Mouse (Mus musculus) heart, postnatal 10 days (tissue): ENCODE measurements around the gene Mthfs. TPM values are rescaled to one million over a fixed set of nuclear protein-coding genes. Genes with fewer than 3 reads are reported as not detected.
"Not testable (repeated sequence)": the region's sequence is repeated elsewhere in the genome, so short reads cannot be mapped to it uniquely, and the experiment has no call there.

Experiments used
- DNase-seq, 2 experiments: peaks; one replicate each; pipeline ENCODE4 v3.0.0; 2021
- intact Hi-C: fragments of 180-260 bp; cut with DNase I; formaldehyde crosslinking; loops from one replicate; pipeline ENCODE4 v1.15.1; 2025
- total RNA-seq, 2 experiments: library from RNA; stranded (reverse); gene quantifications; 2 replicates each; pipeline ENCODE4 v1.2.3; 2021

Gene Mthfs
- 10 to 100 TPM; 17.6 TPM for total RNA-seq

DNA sequence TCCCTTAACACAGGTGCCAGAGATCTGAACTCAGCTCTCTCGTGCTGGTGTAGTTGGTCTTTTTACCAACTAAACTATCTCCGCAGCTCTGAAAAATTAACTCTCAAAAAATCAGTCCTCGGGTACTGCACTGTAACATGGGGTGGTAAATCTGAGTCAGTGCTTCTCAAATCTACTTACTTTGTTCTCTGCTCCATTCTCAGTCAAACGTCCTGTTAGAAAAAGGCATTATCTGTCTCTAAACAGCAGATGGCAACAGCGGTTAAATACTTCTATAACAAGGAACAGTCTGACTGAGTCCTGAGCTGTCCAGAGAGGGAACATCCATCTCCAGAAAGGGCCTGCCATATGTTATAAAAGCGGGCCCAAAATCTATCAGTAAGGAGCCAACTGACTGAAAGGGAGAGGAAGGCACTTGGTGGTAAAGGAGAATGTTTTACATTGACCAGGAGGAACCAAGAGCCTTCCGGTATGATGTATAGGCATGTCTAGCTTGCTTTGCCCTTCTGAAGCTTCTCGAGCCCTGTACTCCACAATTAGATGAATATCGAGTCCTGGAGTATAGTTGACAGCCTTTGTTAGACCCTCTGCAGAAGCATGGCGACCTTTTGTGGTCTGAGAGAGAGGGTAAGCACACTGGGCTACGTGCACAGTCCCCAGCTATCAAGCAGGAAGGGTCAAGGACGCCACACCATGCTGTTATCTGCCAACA lies at the start of gene Mthfs:
Mthfs (plus strand) TSS at position 324 of the 712 bp plus-strand sequence.
- intact Hi-C loops: not testable (repeated sequence)

DNA sequence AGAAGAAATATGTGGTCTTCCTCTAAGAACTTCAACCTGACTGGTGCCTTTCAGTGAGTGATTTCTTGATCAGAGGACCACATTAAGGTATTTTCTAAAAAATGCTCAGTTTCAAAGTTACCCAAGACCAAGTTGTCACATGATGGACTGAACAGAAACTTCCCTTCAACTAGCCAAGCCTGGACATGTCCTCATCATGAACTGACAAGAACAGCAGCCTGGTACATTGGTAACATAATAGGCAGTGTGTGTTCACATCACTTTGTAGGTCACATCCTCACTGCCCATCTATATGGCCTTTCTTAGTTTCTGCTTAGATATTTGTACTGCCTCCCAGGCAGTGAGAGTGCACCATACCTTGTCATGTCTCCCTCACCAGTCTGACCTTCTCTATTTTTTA lies 37.9 kb upstream of the Mthfs start:
- intact Hi-C loops, DNase-seq: not testable (repeated sequence)

More for the DNA sequence above, at the start of gene Mthfs:
- peak; percentile 25 to 41 for DNase-seq

DNA sequence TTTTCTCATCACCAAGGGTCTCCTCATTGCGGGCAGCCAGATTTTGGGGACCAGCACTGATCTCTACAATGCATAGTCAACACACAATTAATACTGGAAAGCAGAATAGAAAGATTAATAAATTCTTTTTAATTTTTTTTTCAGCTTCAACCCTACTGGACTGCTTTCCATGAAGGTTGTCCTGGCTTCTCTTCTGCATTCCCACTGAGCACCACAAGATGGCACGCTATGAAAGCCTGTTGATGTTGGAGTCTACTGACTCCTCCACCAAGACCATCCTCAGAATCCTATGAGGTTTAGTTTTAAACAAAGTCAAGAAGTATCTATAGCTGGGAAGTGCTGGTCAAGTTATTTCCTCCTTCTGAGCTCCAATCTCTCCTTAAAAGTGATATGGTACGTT lies 31.6 kb upstream of the Mthfs start:
- DNase-seq: peak; percentile 78 to 86
- intact Hi-C loops: not testable (repeated sequence)

DNA sequence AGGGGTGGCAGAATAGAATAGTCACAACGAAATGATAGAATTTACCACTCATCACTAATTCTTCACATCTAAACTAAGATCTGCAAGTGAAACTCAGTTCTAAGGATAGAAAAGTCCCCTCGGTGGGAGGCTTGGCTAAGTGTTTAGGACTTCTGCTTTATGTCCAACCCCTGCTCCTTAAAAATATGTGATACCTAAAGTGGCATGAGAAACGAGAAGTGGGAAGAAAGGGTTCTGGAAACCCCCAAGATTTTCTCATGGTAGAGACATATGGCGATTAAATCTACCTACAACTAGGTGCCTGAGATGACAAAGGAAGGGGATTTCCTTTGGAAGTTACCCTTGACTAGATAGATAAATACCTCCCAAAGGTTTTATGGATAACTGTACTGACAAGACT lies 31.0 kb upstream of the Mthfs start:
- intact Hi-C loops, DNase-seq: not testable (repeated sequence)

DNA sequence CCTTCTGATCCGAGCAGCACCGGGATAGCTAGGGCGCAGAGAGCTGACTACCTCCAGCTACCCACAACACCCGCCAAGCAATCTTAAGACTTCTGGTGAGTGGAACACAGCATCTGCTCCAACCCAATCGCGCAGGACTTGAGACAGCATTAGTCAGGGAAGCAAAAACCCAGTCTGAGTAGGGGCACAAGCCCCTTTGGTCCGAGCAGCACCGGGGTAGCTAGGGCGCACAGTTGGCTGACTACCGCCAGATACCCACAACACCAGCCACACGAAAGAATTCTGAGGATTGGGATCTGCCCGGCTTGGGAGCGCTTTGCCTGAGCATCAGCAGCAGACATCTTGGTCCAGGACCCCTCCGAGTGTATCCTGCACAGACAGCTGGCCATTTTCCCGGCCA lies 23.5 kb upstream of the Mthfs start:
- intact Hi-C loops, DNase-seq: not testable (repeated sequence)

DNA sequence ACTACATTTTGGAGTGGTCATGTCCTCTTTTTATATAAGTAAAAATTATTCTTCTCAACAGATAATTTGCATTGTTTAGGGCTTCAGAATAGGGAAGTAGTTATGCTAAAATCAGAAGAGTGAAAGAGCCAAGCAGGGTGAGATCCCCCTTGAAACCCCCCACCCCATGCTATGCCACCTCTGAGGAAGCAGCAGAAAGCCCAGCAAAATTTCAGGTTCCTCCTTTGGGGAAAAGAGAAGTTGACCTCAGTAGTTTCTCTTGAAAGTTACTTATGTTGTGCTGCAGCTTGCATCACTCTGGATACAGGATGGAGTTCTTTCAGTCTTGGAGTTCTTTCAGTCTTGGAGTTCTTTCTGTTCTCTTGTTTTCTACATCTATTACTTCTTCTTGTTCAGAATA lies 15.0 kb upstream of the Mthfs start:
- intact Hi-C loops, DNase-seq: not testable (repeated sequence)

DNA sequence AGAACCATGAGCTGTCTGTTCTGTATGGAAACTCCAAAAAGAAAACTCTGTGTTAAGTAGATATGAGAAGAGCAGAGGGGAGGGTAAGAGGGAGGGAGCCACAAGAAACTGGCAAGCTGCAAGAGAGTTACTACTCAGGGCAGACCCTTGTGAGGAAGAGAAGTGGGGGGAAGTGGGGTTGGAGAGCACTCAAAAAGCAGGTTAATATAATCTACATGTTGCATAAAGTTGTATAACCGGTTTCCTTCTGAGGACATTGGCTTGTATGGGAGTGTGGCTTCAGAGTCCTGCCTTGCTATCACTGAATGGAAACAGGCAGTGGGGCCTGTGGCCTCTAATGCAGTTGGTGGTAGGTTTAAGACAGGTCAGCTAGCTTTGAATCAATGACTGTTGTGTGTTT lies 13.0 kb upstream of the Mthfs start:
- DNase-seq, intact Hi-C loops: not testable (repeated sequence)

DNA sequence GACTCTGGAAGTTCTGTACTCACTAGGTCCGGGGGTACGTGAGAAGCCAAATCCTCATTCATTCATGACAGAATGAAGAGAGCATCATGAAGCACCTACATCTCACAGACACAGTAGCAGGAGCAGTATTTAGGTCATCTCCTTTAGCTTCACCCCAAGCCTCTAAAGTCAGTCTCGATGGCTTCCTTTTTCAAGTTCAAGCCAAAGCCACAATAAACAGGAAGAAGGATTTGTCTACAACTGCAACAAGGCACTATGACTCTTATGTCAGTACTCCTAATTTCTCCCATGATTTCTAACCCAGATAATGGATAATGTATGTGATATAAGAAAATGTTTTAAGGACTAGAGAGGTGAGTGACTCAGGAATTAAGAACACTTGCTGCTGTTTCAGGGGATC lies 12.1 kb upstream of the Mthfs start:
- intact Hi-C loops, DNase-seq: not testable (repeated sequence)

DNA sequence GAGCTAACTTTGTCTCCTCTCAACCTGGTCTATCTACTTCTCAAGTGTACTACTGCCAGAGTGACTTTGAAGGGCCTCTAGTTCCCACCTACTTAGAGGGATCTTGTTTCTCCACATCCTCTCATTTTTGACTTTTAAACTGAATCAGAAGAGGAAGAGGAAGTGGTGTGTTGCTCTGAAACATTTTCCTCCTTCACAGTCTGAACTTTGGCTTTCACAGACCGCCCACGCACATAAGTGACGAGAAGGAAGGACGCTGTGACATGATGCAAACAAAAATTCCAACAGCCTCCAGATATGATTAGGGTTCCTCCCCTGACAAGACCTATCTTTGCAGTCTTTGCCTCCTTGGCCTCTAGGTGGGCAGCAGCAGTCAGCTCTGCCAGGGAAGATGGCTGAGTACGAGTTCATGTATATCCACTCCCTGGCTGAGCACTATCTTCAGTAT lies 11.5 kb upstream of the Mthfs start, which contains the start of the genes Bcl2a1b and Gm29094:
Bcl2a1b (plus strand) TSS at position 241 of the 448 bp plus-strand sequence.
Gm29094 (plus strand) TSS at position 411 of the 448 bp plus-strand sequence.
- DNase-seq: peak in 1 of 2 experiments; percentile 20
- intact Hi-C loops: not testable (repeated sequence)

DNA sequence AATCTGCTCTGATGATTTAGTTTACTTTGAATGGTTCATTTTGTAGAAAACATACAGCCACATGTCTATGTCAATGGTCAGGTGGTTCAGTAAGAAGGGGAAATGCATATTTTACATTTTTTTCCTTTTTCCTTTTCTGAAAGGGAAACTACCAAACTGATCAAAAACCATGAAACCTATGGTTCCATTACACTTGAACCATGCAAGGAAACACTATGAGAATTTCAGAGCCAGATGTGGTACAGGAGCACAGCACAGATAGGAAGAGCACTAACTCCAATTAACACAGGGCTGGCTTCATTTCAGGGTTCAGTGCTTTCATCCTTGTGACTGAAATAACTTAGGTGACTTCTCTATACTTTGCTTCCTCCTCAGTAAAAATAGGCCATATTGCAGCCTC lies 8.2 kb upstream of the Mthfs start:
- DNase-seq, intact Hi-C loops: not testable (repeated sequence)

DNA sequence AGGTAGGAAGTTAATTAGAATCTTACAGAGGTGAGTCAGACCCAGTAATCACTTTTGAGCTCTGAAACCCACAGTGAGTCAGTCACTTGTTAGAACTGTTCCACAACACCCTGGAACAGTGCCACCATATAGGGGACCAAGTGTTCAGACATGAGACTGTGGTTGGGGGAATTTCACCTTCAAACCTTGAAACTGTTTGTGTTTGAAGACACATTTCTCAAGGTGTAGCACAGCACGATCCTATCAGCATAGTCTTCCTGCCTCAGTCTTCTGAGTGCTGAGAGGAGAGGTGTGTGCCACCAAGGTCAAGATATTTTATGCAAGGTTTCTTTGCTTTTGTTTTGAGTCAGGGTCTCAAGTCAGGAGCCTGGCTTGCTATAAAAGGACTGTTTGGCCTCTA lies 1.5 kb upstream of the Mthfs start:
- intact Hi-C loops, DNase-seq: not testable (repeated sequence)

DNA sequence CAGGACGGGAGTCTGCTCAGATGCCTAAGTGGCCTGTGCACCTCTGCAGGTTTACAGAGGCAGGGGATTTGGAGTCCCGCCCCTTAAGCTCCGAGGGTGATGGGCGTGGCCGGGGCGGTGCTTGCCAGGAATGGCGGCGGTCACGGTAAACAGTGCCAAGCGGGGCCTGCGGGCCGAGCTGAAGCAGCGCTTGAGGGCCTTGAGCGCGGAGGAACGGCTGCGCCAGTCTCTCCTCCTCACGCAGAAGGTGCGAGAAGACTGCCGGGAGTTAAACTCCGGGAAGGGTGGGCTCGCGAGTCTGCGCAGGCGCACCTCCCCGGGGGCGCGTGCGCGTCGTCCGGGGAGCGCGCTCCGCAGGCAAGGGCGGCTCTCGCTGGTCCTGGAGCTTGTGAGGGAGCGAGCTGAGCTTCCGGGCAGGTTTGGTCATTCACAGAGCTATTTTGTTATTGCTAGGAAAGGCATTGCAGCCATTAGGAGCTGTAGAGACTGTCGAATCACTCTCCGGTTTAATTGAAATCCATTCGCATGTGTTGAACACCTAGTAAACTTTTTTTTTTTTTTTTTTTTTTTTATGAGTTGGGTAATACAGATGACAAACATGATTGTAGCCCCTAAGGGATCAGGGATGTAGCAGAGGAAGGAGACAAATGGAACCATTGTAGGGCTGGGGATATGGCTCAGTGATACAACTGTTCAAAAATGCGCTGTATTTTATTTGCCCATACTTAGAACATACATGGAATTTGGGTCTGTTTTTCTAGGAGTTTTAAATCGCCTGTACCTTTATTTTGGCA lies 786 bp downstream of the Mthfs start:
- intact Hi-C loops: not testable (repeated sequence)
- DNase-seq: peak; percentile 94

DNA sequence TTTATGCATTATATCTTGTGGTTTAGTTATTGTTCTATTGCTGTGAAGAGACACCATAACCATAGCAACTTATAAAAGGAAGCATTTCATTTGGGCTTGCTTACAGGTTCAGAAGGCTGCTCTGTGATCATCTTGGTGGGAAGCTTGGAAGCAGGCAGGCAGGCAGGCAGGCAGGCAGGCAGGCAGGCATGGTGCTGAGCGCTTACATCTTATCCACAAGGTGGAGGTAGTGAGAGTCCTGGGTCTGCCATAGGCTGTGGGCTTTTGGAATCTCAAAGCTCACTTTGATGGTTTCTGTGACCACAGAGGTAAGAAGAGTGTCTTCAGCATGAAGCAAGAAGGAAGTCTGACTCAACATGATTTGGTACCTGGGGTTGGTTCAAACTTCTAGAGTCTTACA lies 2.0 kb downstream of the Mthfs start:
- intact Hi-C loops: not testable (repeated sequence)
- peak; percentile 32 to 46 for DNase-seq

DNA sequence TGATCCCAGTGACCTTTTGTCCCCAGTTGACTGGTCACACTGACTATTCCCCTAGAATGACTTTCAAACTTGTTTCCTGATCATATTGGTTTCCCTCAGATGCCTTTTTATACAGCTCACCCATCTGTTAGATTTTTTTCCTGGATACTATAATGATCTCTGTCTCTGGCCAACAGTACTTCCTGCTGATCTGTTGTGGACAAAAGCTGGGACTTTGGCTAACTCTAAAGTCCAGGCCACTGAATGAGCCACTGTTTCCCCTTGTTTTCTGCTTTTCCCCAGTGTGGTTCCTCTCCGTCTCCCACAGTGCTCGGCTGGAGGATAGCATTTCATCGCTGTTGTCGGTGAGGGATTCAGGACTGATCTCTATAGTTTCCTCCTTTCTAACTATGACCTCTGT lies 7.7 kb downstream of the Mthfs start:
- intact Hi-C loops, DNase-seq: not testable (repeated sequence)

DNA sequence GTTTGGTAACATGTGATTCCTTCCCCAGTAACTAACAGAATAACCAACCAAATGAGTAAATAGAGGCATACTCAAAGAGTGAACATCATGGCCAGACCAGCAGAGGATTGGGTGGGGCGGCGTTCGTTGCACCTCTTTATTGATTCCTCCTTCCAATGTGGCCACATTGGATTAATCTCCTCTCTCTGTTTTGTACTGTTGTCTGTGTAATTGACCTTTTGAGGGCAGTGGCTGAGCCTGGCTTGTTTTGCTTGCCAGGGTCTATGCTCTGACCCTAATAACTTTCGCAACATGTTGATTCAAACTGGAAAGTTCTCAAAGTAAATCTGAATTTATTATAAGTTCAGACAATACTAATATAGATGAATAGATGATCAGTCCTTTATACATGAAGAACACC lies 9.2 kb downstream of the Mthfs start:
- DNase-seq, intact Hi-C loops: not testable (repeated sequence)

DNA sequence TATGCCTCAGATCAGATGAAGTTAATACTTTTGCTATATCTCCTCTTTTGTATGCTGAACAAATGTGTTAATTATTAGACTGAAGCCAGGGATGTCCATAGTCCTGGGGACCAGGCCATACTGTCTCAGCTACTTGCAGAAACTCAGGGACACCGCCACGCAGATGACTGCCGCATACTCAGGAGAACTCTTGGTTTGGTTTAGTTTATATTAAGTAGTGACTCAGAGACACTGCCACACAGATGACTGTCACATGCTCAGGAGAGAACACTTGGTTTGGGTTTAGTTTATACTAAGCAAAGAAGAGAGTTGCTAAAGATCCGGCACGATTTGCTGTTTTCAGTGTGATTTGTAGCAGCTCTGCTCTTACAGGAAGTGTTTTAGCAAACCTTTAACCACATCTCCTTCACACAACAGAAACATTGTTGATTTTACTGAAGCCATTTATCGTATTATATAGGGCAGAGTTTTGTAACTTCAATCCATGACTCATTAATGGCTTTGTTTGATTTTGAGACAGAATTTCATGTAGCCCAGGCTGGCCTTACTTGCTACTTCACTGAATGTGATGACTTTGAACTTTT lies 10.3 kb downstream of the Mthfs start:
- DNase-seq, intact Hi-C loops: not testable (repeated sequence)

DNA sequence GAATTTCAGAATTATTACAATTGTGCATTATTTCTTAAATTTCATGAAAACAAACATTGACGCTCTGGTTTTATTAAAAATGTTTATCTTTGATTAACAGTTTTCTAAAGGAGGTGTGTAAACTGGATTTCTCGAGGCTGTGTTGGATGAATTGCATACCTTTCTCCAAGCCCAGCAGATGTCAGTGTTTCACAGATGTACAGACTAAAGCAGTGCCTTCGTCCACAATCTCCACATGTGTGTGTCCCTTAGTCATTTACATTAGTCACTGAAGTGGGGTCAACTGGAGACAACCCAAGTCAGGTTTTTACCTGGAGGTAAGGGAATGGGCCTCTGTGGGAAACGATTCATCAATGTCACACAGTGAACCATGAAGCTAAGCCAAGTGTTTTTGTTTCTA lies 15.6 kb downstream of the Mthfs start:
- intact Hi-C loops: loop anchor here (5.0 kb wide), 1 partner anchor 451 kb away; no protein-coding TSS in a partner anchor
- peak; percentile 43 to 46 for DNase-seq

DNA sequence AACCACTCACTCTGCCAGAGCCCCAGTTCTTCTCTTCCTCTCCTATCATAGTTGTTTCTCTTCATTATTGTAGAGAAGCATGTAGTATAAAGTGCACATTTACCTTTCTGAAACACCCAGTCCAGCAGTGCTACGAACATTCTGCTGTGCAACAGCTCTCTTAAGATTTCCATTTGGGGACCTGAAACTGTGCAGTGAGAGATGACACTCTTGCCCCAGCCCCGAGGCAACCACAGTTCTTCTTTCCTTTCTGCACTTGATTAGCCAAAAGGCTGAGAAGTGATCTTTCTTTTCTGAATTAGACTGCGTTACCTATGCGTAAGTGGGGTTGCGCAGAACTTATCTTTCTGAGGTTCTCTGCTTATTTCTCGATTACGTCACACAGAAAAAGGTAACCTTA lies 17.6 kb downstream of the Mthfs start:
- DNase-seq: no peak
- intact Hi-C loops: loop anchor here (5.0 kb wide), 1 partner anchor 449 kb away; no protein-coding TSS in a partner anchor

DNA sequence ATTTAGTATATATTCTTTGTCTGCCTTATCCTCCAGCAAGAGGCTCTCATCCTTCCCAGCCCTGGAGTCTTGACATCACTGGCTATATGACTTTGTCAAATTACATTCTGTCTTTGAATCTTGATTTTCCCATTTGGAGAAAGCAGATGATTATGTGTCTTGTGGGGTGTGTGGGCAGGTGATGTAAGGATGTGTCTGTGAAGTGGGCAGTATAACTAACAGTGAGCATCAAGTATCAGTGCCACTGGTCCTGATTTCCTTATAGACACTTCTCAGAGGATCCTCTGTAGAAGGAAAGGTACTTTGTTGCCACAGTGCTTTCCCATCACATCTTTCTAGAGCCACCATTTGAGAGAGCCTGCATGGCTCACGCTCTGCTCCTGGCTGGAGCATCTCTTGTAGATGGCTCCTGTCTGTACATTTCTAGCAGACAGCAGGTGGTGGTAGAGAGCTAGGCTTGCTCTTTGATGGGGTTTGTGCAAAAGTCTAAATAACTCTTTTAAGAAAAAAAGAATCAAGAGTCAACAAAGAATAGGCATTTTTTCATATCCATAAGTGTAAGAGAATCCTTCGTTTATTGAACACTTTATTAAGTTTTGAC lies 20.5 kb downstream of the Mthfs start:
- intact Hi-C loops: not testable (repeated sequence)
- peak; percentile 45 to 66 for DNase-seq

DNA sequence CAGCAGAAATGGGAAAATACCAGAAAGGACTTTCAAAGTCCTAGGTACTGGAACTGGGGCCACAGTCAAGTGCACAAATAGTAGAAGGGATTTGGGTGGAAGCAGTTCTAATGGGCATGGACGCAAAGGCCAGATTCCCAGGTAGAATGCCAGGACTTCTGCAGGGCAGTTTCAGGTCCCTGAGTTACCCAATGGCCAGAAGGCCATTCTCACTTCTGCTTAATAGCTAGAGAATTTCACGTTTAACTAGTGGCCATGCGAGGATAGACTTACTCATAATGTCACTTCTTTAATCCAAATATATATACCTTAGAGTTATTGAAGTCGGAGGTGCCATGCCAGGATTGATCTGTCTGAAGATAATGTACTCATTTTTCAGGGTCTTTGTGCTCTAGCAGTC lies 26.7 kb downstream of the Mthfs start:
- intact Hi-C loops, DNase-seq: not testable (repeated sequence)
